Mouse (Mus musculus) G1E (cell line): Measurements from ENCODE around the gene Pde4d. TPM values are rescaled to one million over a fixed set of nuclear protein-coding genes. Genes with fewer than 3 reads are reported as not detected.

Experiments
- ATAC-seq: 2 replicates; pipeline ENCODE4 v1.8.0; 2016; ENCODE audit warnings: mild to moderate bottlenecking; ENCODE audit not compliant: insufficient number of reproducible peaks, poor library complexity, low FRiP score, severe bottlenecking; ENCODE audit errors: extremely low read depth
- DNase-seq: peaks from one replicate; pipeline ENCODE4 v3.0.0; 2012; ENCODE audit warnings: low spot score
- H3K27me3 ChIP-seq: 2 replicates; pipeline ENCODE4 v1.6.1; 2012; ENCODE audit warnings: mild to moderate bottlenecking, low read length, inconsistent platforms; ENCODE audit not compliant: insufficient read depth
- H3K36me3 ChIP-seq: replicated peaks from 2 replicates; pipeline ENCODE3; 2012; ENCODE audit warnings: mild to moderate bottlenecking, inconsistent platforms
- H3K4me1 ChIP-seq: 2 replicates; pipeline ENCODE4 v1.6.1; 2012; ENCODE audit warnings: low read depth, low read length, inconsistent platforms, mixed read lengths; ENCODE audit not compliant: insufficient read depth
- H3K4me3 ChIP-seq: 2 replicates; pipeline ENCODE4 v1.5.1; 2012; ENCODE audit warnings: low read depth, mild to moderate bottlenecking, inconsistent platforms, low read length, moderate library complexity, mixed read lengths
- H3K9me3 ChIP-seq: replicated peaks from 2 replicates; pipeline ENCODE4 v1.6.1; 2012; ENCODE audit warnings: inconsistent platforms
- CTCF ChIP-seq: IDR thresholded peaks from 2 replicates; pipeline ENCODE4 v1.5.1; 2012; ENCODE audit warnings: low read depth, low read length, inconsistent platforms, mixed read lengths
- GATA1 ChIP-seq: IDR thresholded peaks from 2 replicates; pipeline ENCODE4 v1.6.1; 2012; ENCODE audit warnings: borderline replicate concordance, low read length, inconsistent platforms, mixed read lengths
- GATA2 ChIP-seq: IDR thresholded peaks from 2 replicates; pipeline ENCODE4 v1.6.1; 2012; ENCODE audit warnings: low read depth, low read length, inconsistent platforms, borderline replicate concordance
- POLR2AphosphoS5 ChIP-seq: IDR thresholded peaks from 2 replicates; pipeline ENCODE4 v1.6.1; 2012; ENCODE audit warnings: low read depth, low read length, inconsistent platforms; ENCODE audit not compliant: insufficient replicate concordance
- TAL1 ChIP-seq: conservative IDR thresholded peaks from 2 replicates; pipeline ENCODE4 v1.6.1; 2012; ENCODE audit warnings: low read depth, low read length, inconsistent platforms, mixed read lengths
- polyA plus RNA-seq: library from polyadenylated mRNA; stranded (reverse); fragments of >175 nt; gene quantifications from 2 replicates; pipeline ENCODE4 v1.2.3, GENCODE M21; 2012
- total RNA-seq, 2 experiments: library from RNA; stranded (forward) in 1 of 2; stranded (reverse) in 1 of 2; fragments of 200-1000 nt in 1 of 2; fragments of >200 nt in 1 of 2; fragmentation: Nextera tagmentation in 1 of 2; gene quantifications; 2 replicates each; pipeline ENCODE4 v1.2.3; 2014 to 2017

Gene Pde4d
- total and polyA plus RNA-seq, 3 experiments, result 8.2 to 124 (median 22.6) TPM

DNA sequence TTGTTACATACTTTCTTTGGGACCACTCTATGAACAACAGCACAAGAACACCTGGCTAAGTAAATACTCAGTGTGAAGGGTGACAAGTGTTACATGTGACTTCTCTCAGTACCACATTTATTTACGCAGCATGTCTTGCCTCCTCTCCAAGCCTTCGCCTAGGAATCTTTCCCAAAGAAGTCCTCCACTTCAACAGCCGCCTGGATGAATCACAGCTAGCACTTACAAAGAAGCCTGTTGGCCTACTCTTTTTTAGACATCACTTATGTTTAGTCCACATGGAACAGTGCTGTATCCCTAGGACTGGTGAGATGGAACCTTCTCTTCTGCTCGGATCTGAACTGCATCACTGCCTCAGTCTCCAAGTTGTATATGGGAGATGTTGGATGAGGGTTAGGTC, 741.4 kb downstream of the Pde4d start:
- TF ChIP-seq POLR2AphosphoS5 (no peak), TAL1 (no peak), GATA1 (no peak), CTCF (no peak), GATA2 (no peak)
- ATAC-seq (no peak), DNase-seq (no peak)
- no peak overlapping the region for H3K4me3 ChIP-seq
- H3K36me3 ChIP-seq, result no peaks in the 10 kb centered on the region
- H3K9me3 ChIP-seq, result no peaks in the 10 kb centered on the region
- no peaks in the 10 kb centered on the region for H3K27me3 ChIP-seq
- no peaks in the 10 kb centered on the region for H3K4me1 ChIP-seq

GRCm38 (mm10) chr13:109205541-109205940, 755.8 kb downstream of the Pde4d start:
- 0 out of 2 replicates have a peak, but pooled peaks cover 2% of the 10 kb centered on the region for H3K27me3 ChIP-seq
- no peaks in the 10 kb centered on the region for H3K9me3 ChIP-seq
- H3K36me3 ChIP-seq, result no peaks in the 10 kb centered on the region
- no peak for ATAC-seq
- H3K4me3 ChIP-seq, result no peak overlapping the region
- DNase-seq, result no peak
- TF ChIP-seq CTCF (no peak), TAL1 (no peak), POLR2AphosphoS5 (no peak), GATA2 (no peak), GATA1 (no peak)
- no peaks in the 10 kb centered on the region for H3K4me1 ChIP-seq

- H3K4me1 ChIP-seq, result no peaks in the 10 kb centered on the region
- DNase-seq, result no peak
These were observed 758.9 kb downstream of the Pde4d start for GRCm38 (mm10) chr13:109208607-109209006.

DNA sequence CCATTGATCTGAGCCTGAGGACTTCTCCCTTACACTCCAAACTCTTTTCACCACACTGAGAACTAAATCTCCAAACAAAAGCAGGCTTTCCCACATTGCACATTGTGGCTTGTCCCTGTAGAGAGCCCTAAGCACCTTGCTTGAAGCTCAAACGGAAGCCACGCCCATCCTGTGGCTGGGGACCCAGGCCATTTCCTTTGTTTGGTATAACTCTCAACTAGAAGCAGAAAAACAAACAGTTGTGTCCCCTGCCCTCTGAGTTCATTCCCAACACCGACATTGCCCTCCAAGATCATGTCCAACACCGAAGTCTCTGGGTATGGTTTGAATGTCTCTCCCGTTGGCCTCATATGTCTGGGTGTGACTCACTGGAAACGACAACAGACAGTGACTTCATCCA, 759.7 kb downstream of the Pde4d start:
- Histone ChIP-seq H3K36me3 (no peaks in the 10 kb centered on the region), H3K4me1 (no peaks in the 10 kb centered on the region), H3K4me3 (no peak overlapping the region), H3K27me3 (0 out of 2 replicates have a peak, but pooled peaks cover 2% of the 10 kb centered on the region), H3K9me3 (no peaks in the 10 kb centered on the region)
- ATAC-seq (no peak), DNase-seq (no peak)
- TF ChIP-seq GATA1, result no peak
- TF ChIP-seq GATA2, result no peak
- no peak for TF ChIP-seq CTCF

More at GRCm38 (mm10) chr13:109208607-109209006, 758.9 kb downstream of the Pde4d start:
- Histone ChIP-seq H3K27me3 (0 out of 2 replicates have a peak, but pooled peaks cover 2% of the 10 kb centered on the region), H3K9me3 (no peaks in the 10 kb centered on the region), H3K36me3 (no peaks in the 10 kb centered on the region), H3K4me3 (no peak overlapping the region)
- no peak for ATAC-seq
- TF ChIP-seq GATA1 (no peak), GATA2 (no peak), TAL1 (no peak), POLR2AphosphoS5 (no peak), CTCF (no peak)

GRCm38 (mm10) chr13:109210403-109210802, 760.7 kb downstream of the Pde4d start:
- no peaks in the 10 kb centered on the region for H3K36me3 ChIP-seq
- no peak for TF ChIP-seq GATA2
- TF ChIP-seq TAL1, result no peak
- no peak for TF ChIP-seq POLR2AphosphoS5
- peak; percentile 37 for TF ChIP-seq CTCF
- H3K27me3 ChIP-seq, result 0 out of 2 replicates have a peak, but pooled peaks cover 2% of the 10 kb centered on the region
- H3K9me3 ChIP-seq, result no peaks in the 10 kb centered on the region
- no peak for ATAC-seq
- DNase-seq, result no peak
- no peaks in the 10 kb centered on the region for H3K4me1 ChIP-seq
- no peak overlapping the region for H3K4me3 ChIP-seq

GRCm38 (mm10) chr13:109211471-109211870, 761.7 kb downstream of the Pde4d start:
- H3K9me3 ChIP-seq, result no peaks in the 10 kb centered on the region
- H3K27me3 ChIP-seq, result 0 out of 2 replicates have a peak, but pooled peaks cover 2% of the 10 kb centered on the region
- H3K4me3 ChIP-seq, result no peak overlapping the region
- H3K36me3 ChIP-seq, result no peaks in the 10 kb centered on the region
- H3K4me1 ChIP-seq, result no peaks in the 10 kb centered on the region
- DNase-seq (no peak), ATAC-seq (no peak)
- TF ChIP-seq TAL1 (no peak), GATA1 (no peak), POLR2AphosphoS5 (no peak), CTCF (no peak), GATA2 (no peak)
